Comparison of ENCODE assay signal across 8 mouse cellular contexts in genomic region chr1:38987080-38987864, GRCm38 (mm10). TPM values are rescaled to one million over a fixed set of nuclear protein-coding genes. Genes with fewer than 3 reads are reported as not detected.
DNase-seq lines count a peak whose midpoint lies in the region; ATAC-seq and TF ChIP-seq lines count a peak whose summit lies in the region.

No protein-coding gene starts in this region.

- peak overlapping the region; percentile 96 for H3K4me3 ChIP-seq in gastrocnemius, adult 2 months
- H3K4me3 ChIP-seq in hindbrain, postnatal 0 days (ENCODE audit: low read length): peak overlapping the region; percentile 87
- peak overlapping the region; percentile 88 for H3K4me3 ChIP-seq in left cerebral cortex, adult 2 months

- H3K9ac ChIP-seq in hindbrain, postnatal 0 days (replicated peaks; ENCODE audit: low read length): peak overlapping the region; percentile 77

- ATAC-seq in common myeloid progenitor, adult 5-6 weeks (replicated peaks; ENCODE audit: low read depth, poor library complexity, severe bottlenecking): peak; percentile 97
- peak; percentile 98 for ATAC-seq in hindbrain, postnatal 0 days
- ATAC-seq in megakaryocyte, adult 5-6 weeks (ENCODE audit: poor library complexity, severe bottlenecking): peak; percentile 98

- 0 out of 2 replicates have a peak, but pooled peaks cover 6% of the 10 kb centered on the region for H3K36me3 ChIP-seq in hindbrain, postnatal 0 days (ENCODE audit: insufficient read depth, low read length)

- no peaks in the 10 kb centered on the region for H3K9me3 ChIP-seq in hindbrain, postnatal 0 days (ENCODE audit: low read length)

- TF ChIP-seq CTCF in gastrocnemius, adult 2 months (IDR thresholded peaks at IDR 0.05): no peak
- no peak for TF ChIP-seq CTCF in hindbrain, postnatal 0 days (IDR thresholded peaks at IDR 0.05; ENCODE audit: low read depth)
- no peak for TF ChIP-seq CTCF in left cerebral cortex, adult 2 months (IDR thresholded peaks at IDR 0.05)

- H3K4me1 ChIP-seq in hindbrain, postnatal 0 days (ENCODE audit: insufficient read depth, low read length): peaks cover 10% of the 10 kb centered on the region

- intact Hi-C loops in gastrocnemius, adult 2 months (cut with DNase I): loop anchor here (5.0 kb wide), 1 partner anchor 590 kb away; the partner anchor contains the start of gene Rnf149
- intact Hi-C loops in left cerebral cortex, adult 2 months (cut with DNase I): loop anchor here (5.0 kb wide), 1 partner anchor 90 kb away; the partner anchor contains the start of gene Chst10

- peak overlapping the region; percentile 87 for H3K4me2 ChIP-seq in hindbrain, postnatal 0 days (ENCODE audit: low read depth, low read length)

- H3K27ac ChIP-seq in gastrocnemius, adult 2 months: peak overlapping the region; percentile 97
- H3K27ac ChIP-seq in hindbrain, postnatal 0 days: peak overlapping the region; percentile 85
- peak overlapping the region; percentile 97 for H3K27ac ChIP-seq in left cerebral cortex, adult 2 months

- DNase-seq in ZHBTc4 (ENCODE audit: low read depth, low spot score): peak; percentile 99
- peak; percentile 97 for DNase-seq in gastrocnemius, adult 2 months
- peak; percentile 98 for DNase-seq in hindbrain, postnatal 0 days (ENCODE audit: low spot score)
- peak; percentile 95 to 96 for DNase-seq in left cerebral cortex, adult 2 months (ENCODE audit: extremely low spot score in 1 of 2, low spot score in 2 of 2)
- peak; percentile 95 to 96 for DNase-seq in right cerebral cortex, adult 2 months (ENCODE audit: low spot score in 2 of 2)
- peak; percentile 96 for DNase-seq in urinary bladder, postnatal 14 days (ENCODE audit: low spot score)

- 6% methylated on average over 38 of the region's 38 CpGs for WGBS in hindbrain, postnatal 0 days

- no peaks in the 10 kb centered on the region for H3K27me3 ChIP-seq in hindbrain, postnatal 0 days (ENCODE audit: insufficient read depth, low read length)

RNA-seq across cellular contexts. Expression of gene Pdcl3, which starts 1.9 kb away (rescaled TPM):
- total RNA-seq in common myeloid progenitor, adult 5-6 weeks (2017): 40.8 and 83.4 TPM in 2 replicates
- 10 to 100 TPM; 68.9 to 69.1 TPM for total RNA-seq in gastrocnemius, adult 2 months (2021)
- total RNA-seq in hindbrain, postnatal 0 days (2014; rRNA removed): 33.4 and 40.8 TPM in 2 replicates
- 148 and 151 TPM in 2 replicates for polyA plus RNA-seq in hindbrain, postnatal 0 days (2015; fragmentation: Nextera tagmentation; extraction: Ambion mirVana)
- total RNA-seq in left cerebral cortex, adult 2 months (2021): 10 to 100 TPM; 32.2 to 40.8 TPM
- total RNA-seq in megakaryocyte, adult 5-6 weeks (2015): 77.5 and 88.7 TPM in 2 replicates
- 49.2 and 58.5 TPM in 2 replicates for total RNA-seq in megakaryocyte, adult 5-6 weeks (2017)

RNA-seq across cellular contexts. Expression of gene Nms, which starts 48.3 kb away (rescaled TPM):
- total RNA-seq in common myeloid progenitor, adult 5-6 weeks (2017): not detected in 2 replicates
- not detected for total RNA-seq in gastrocnemius, adult 2 months (2021)
- 1.2 TPM in 1 of 2 replicates, not detected in the other for total RNA-seq in hindbrain, postnatal 0 days (2014; rRNA removed)
- 0.84 and 1.4 TPM in 2 replicates for polyA plus RNA-seq in hindbrain, postnatal 0 days (2015; fragmentation: Nextera tagmentation; extraction: Ambion mirVana)
- total RNA-seq in left cerebral cortex, adult 2 months (2021): not detected
- total RNA-seq in megakaryocyte, adult 5-6 weeks (2015): not detected in 2 replicates
- total RNA-seq in megakaryocyte, adult 5-6 weeks (2017): not detected in 2 replicates

Comparison
In these comparisons a context has a peak if more than half of its experiments do, and no peak if none do; other contexts are left out.
1. Peak in every context shown above with its lines: DNase-seq, ATAC-seq, H3K4me3 ChIP-seq and H3K27ac ChIP-seq.